Mouse (Mus musculus) hindbrain, embryonic 11.5 days (tissue): ENCODE measurements around the gene Rere. TPM values are rescaled to one million over a fixed set of nuclear protein-coding genes. Genes with fewer than 3 reads are reported as not detected.
A peak's percentile ranks its signal among the peaks of the same experiment; 100 is the strongest.
"Not testable (repeated sequence)": the region's sequence is repeated elsewhere in the genome, so short reads cannot be mapped to it uniquely, and the experiment has no call there.

Source experiments
- ATAC-seq: fragments of 200-750 bp; cut with Nextera tagmentation; 2 replicates; pipeline ENCODE4 v1.8.0; 2017; ENCODE audit warnings: mild to moderate bottlenecking, moderate TSS enrichment, moderate library complexity; ENCODE audit not compliant: low FRiP score
- DNase-seq: peaks from one replicate; pipeline ENCODE4 v3.0.0-alpha.2; 2015; ENCODE audit warnings: low spot score
- H3K27ac ChIP-seq: fragments of 300-500 bp; sonication (generic); 2 replicates; pipeline ENCODE4 v1.5.1; 2014; ENCODE audit warnings: mild to moderate bottlenecking, low read depth, low read length
- H3K27me3 ChIP-seq: fragments of 300-500 bp; sonication (generic); 2 replicates; pipeline ENCODE4 v1.6.1; 2014; ENCODE audit warnings: mild to moderate bottlenecking, low read length, moderate library complexity, mixed read lengths; ENCODE audit not compliant: control insufficient read depth, insufficient read depth
- H3K36me3 ChIP-seq: fragments of 300-500 bp; sonication (generic); 2 replicates; pipeline ENCODE4 v1.6.1; 2014; ENCODE audit warnings: mild to moderate bottlenecking, low read length, moderate library complexity, mixed read lengths; ENCODE audit not compliant: control insufficient read depth, insufficient read depth
- H3K4me1 ChIP-seq: fragments of 300-500 bp; sonication (generic); replicated peaks from 2 replicates; pipeline ENCODE4 v1.6.1; 2014; ENCODE audit warnings: low read length, mixed read lengths; ENCODE audit not compliant: control insufficient read depth, insufficient read depth
- H3K4me2 ChIP-seq: fragments of 300-500 bp; sonication (generic); replicated peaks from 2 replicates; pipeline ENCODE4 v1.6.1; 2014; ENCODE audit warnings: mild to moderate bottlenecking, low read depth, low read length
- H3K4me3 ChIP-seq: fragments of 300-500 bp; sonication (generic); 2 replicates; pipeline ENCODE4 v1.5.1; 2014; ENCODE audit warnings: low read depth, low read length
- H3K9ac ChIP-seq: fragments of 300-500 bp; sonication (generic); 2 replicates; pipeline ENCODE4 v1.6.1; 2014; ENCODE audit warnings: low read depth, low read length
- H3K9me3 ChIP-seq: fragments of 300-500 bp; sonication (generic); 2 replicates; pipeline ENCODE4 v1.6.1; 2016; ENCODE audit warnings: low read length; ENCODE audit not compliant: control insufficient read depth
- WGBS: fragments of 180-500 bp; shearing (Covaris S2); extraction: QIAGEN DNeasy Blood & Tissue Kit; methylation state at CpG from one replicate; pipeline ENCODE4 v1.1.7; 2014; 5-methylcytosine and 5-hydroxymethylcytosine counted together
- polyA plus RNA-seq: library from polyadenylated mRNA; unstranded; fragments of >200 nt; fragmentation: Nextera tagmentation; extraction: Ambion mirVana; gene quantifications from 2 replicates; pipeline ENCODE4 v1.2.1, GENCODE M21; 2014

Rere gene
- polyA plus RNA-seq, 1 experiment from 2014 or later: 50.0 TPM

GRCm38 (mm10) chr4:150270718-150271117, 10.7 kb upstream of the Rere start:
- WGBS: 77% methylated on average over 4 of the region's 4 CpGs
- not testable (repeated sequence) for H3K9ac ChIP-seq, H3K27ac ChIP-seq, H3K4me2 ChIP-seq, H3K36me3 ChIP-seq, H3K9me3 ChIP-seq, DNase-seq, H3K4me3 ChIP-seq, H3K27me3 ChIP-seq, H3K4me1 ChIP-seq, ATAC-seq

DNA sequence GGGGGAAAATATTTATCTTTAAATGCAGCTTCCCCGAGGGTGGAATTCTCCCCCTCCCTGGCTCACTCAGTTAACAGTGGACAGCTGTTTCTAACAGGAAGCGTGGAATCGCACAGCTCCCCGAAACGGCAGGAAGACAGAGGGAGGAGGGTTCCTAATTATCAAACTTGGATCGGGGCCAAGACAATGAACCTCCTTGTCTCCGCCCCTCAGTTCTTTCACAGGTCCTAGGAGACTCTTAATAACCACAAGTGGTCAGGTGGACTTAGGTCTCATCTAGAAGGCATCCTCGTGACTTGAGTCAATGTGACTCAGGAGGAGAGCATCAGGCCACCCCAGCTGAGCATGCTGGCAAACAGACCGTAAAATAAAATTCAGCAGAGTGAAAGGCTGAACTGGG, 8.7 kb upstream of the Rere start:
- 12% methylated on average over 9 of the region's 9 CpGs for WGBS
- no peaks in the 10 kb centered on the region for H3K36me3 ChIP-seq
- peak; percentile 76 for ATAC-seq
- H3K4me2 ChIP-seq: no peak overlapping the region
- no peaks in the 10 kb centered on the region for H3K9me3 ChIP-seq
- H3K4me3 ChIP-seq: no peak overlapping the region
- H3K4me1 ChIP-seq: peaks cover 9% of the 10 kb centered on the region
- no peaks in the 10 kb centered on the region for H3K27me3 ChIP-seq
- peak overlapping the region; percentile 60; the same call in 1 of the 2 replicates for H3K27ac ChIP-seq
- no peak overlapping the region for H3K9ac ChIP-seq
- peak; percentile 59 for DNase-seq

DNA sequence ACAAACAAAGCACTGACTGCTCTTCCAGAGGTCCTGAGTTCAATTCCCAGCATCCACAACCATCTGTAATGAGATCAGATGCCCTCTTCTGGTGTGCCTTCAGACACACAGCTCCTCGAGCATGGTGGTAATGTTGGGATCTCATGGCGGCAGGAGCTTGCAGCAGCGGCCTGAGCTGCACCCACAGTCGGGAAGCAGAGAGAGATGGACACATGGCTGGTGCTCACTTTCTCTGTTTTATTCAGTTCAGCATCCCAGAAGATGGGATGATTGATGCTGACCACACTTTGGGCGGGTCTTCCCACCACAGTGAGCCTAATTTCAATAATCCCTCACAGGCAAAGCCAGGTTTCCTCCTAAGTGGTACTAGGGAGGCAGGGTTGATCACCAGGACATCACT, 5.9 kb upstream of the Rere start:
- no peaks in the 10 kb centered on the region for H3K36me3 ChIP-seq
- no peak for DNase-seq
- ATAC-seq: no peak
- peaks cover 12% of the 10 kb centered on the region for H3K4me1 ChIP-seq
- WGBS: 89% methylated on average over 5 of the region's 5 CpGs
- no peaks in the 10 kb centered on the region for H3K27me3 ChIP-seq
- no peak overlapping the region for H3K4me2 ChIP-seq
- H3K9me3 ChIP-seq: no peaks in the 10 kb centered on the region
- H3K4me3 ChIP-seq: no peak overlapping the region
- H3K27ac ChIP-seq: no peak overlapping the region
- no peak overlapping the region for H3K9ac ChIP-seq

DNA sequence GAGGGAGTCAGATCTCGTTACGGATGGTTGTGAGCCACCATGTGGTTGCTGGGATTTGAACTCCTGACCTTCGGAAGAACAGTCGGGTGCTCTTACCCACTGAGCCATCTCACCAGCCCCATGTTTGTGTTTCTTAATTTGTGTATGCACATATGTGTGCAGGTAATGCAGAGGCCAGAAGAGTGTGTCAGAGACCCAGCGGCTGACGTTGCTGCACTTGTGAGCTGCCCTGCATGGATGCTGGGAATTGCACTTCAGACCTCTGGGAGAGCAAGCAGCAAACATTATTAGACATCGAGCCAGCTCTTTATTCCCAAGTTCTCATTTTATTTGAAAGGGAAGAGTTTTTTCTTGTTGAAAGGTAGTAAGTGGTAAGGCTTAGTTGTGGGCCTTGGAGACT, 2.1 kb upstream of the Rere start:
- H3K36me3 ChIP-seq, H3K4me2 ChIP-seq, H3K9ac ChIP-seq, H3K4me1 ChIP-seq, H3K9me3 ChIP-seq, H3K27ac ChIP-seq, H3K27me3 ChIP-seq, ATAC-seq, H3K4me3 ChIP-seq, DNase-seq: not testable (repeated sequence)
- 86% methylated on average over 5 of the region's 7 CpGs for WGBS

DNA sequence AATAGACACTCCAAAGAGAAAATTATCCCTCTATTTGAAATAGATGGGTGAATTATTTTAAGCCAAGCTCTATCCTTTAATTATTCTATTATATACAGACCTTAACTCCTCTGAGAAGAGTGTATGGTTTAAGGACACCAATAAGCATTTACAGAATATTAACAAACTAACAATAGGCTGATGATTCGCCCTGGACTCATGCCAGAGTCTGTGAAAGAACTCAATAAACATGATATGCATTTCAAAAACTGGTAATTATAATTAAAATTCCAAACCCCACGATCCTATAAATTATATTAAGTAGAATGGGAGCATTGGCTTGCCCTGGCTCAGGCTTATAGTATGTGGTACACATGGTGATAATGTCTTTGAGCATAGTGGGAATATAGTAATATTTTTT, 1.4 kb upstream of the Rere start:
- DNase-seq (no peak), ATAC-seq (no peak)
- no peak overlapping the region for H3K9ac ChIP-seq
- 80% methylated on average over 2 of the region's 2 CpGs for WGBS
- H3K4me3 ChIP-seq: no peak overlapping the region
- no peaks in the 10 kb centered on the region for H3K9me3 ChIP-seq
- no peak overlapping the region for H3K4me2 ChIP-seq
- H3K27me3 ChIP-seq: no peaks in the 10 kb centered on the region
- no peaks in the 10 kb centered on the region for H3K36me3 ChIP-seq
- 0 out of 2 replicates have a peak overlapping the region, but pooled peaks have one; percentile 97 for H3K27ac ChIP-seq
- H3K4me1 ChIP-seq: 0 out of 2 replicates have a peak, but pooled peaks cover 3% of the 10 kb centered on the region

DNA sequence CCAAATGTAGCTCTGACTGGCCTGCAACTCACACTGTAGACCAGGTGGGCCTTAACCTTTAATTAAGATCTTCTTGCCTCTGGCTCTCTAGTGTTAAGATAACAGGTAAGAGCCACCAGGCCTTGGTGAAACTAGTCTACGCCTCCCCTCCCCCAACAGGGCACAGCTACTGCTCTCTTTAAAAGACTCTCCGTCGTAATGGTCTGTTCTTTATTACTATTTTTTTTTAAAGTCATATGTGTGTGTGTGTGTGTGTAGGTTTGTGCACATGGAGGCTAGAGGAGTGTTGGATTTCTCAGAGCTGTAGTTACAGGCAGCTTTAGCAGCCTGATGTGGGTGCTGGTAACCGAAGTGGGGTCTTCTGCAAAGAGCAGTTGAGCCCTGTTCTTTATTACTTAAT, 987 bp upstream of the Rere start:
- H3K9ac ChIP-seq: no peak overlapping the region
- H3K4me3 ChIP-seq: no peak overlapping the region; the same call in 1 of the 2 replicates
- H3K4me2 ChIP-seq: peak overlapping the region; percentile 54
- H3K9me3 ChIP-seq: no peaks in the 10 kb centered on the region
- H3K27ac ChIP-seq: peak overlapping the region; percentile 97
- ATAC-seq: no peak
- 51% methylated on average over 4 of the region's 4 CpGs for WGBS
- 0 out of 2 replicates have a peak, but pooled peaks cover 3% of the 10 kb centered on the region for H3K4me1 ChIP-seq
- H3K36me3 ChIP-seq: no peaks in the 10 kb centered on the region
- DNase-seq: peak; percentile 41
- no peaks in the 10 kb centered on the region for H3K27me3 ChIP-seq

- H3K4me1 ChIP-seq: 0 out of 2 replicates have a peak, but pooled peaks cover 3% of the 10 kb centered on the region
- H3K4me3 ChIP-seq: peak overlapping the region; percentile 100
- H3K9ac ChIP-seq: peak overlapping the region; percentile 99
- no peaks in the 10 kb centered on the region for H3K36me3 ChIP-seq
- no peaks in the 10 kb centered on the region for H3K27me3 ChIP-seq
- ATAC-seq: peak; percentile 33; the same call in 1 of the 2 replicates
- peak overlapping the region; percentile 46 for H3K4me2 ChIP-seq
- WGBS: 2% methylated on average over 47 of the region's 50 CpGs
- peak overlapping the region; percentile 93 for H3K27ac ChIP-seq
- peak; percentile 70 for DNase-seq
- H3K9me3 ChIP-seq: no peaks in the 10 kb centered on the region
These were observed 615 bp downstream of the Rere start for GRCm38 (mm10) chr4:150281891-150282630.

GRCm38 (mm10) chr4:150282631-150283334, 1.3 kb downstream of the Rere start:
- no peaks in the 10 kb centered on the region for H3K36me3 ChIP-seq
- 9% methylated on average over 5 of the region's 5 CpGs for WGBS
- H3K27ac ChIP-seq: peak overlapping the region; percentile 80
- H3K9ac ChIP-seq: peak overlapping the region; percentile 99
- H3K9me3 ChIP-seq: no peaks in the 10 kb centered on the region
- ATAC-seq: no peak
- 0 out of 2 replicates have a peak, but pooled peaks cover 3% of the 10 kb centered on the region for H3K4me1 ChIP-seq
- H3K4me3 ChIP-seq: peak overlapping the region; percentile 100
- no peaks in the 10 kb centered on the region for H3K27me3 ChIP-seq
- no peak for DNase-seq
- peak overlapping the region; percentile 46 for H3K4me2 ChIP-seq
